Mouse (Mus musculus): ENCODE results near the gene Ckb. TPM values are rescaled to one million over a fixed set of nuclear protein-coding genes. Genes with fewer than 3 reads are reported as not detected.

The Ckb gene
- total and polyA plus RNA-seq, 3 experiments, result 0.54 to 3.7 TPM; not detected in 1

- TF ChIP-seq BHLHE40 (IDR thresholded peaks at IDR 0.05; ENCODE audit: low read depth, low read length) (no peak), TBP (conservative IDR thresholded peaks at IDR 0.05; ENCODE audit: low read depth, low read length) (no peak), PAX5 (IDR thresholded peaks at IDR 0.05; ENCODE audit: low read length) (no peak), HCFC1 (IDR thresholded peaks at IDR 0.05; ENCODE audit: low read depth, low read length) (peak; percentile 49; the same call in 1 of the 2 replicates), USF1 (IDR thresholded peaks at IDR 0.05; ENCODE audit: low read depth, low read length) (no peak), NRF1 (IDR thresholded peaks at IDR 0.05; ENCODE audit: low read depth, low read length) (peak; percentile 62), POLR2A (IDR thresholded peaks at IDR 0.05; ENCODE audit: low read depth, low read length) (no peak), MAZ (IDR thresholded peaks at IDR 0.05; ENCODE audit: low read depth, low read length) (no peak), TCF12 (IDR thresholded peaks at IDR 0.05; ENCODE audit: low read depth, low read length) (peak; percentile 79), ETS1 (conservative IDR thresholded peaks at IDR 0.05; ENCODE audit: low read depth, low read length) (no peak), CHD1 (IDR thresholded peaks at IDR 0.05; ENCODE audit: low read depth, low read length) (no peak)
Observed at GRCm38 (mm10) chr12:111696239-111696638, 24.1 kb upstream of the Ckb start (continued).

GRCm38 (mm10) chr12:111694880-111695804 lies 23.0 kb upstream of the Ckb start:
- H3K4me1 ChIP-seq (ENCODE audit: control insufficient read depth in 1 of 2, insufficient read depth in 2 of 2), result peaks cover 19 to 61% of the 10 kb centered on the region in 2 experiments
- no peaks in the 10 kb centered on the region for H3K36me3 ChIP-seq (replicated peaks in 1 of 2; ENCODE audit: control insufficient read depth in 1 of 2, insufficient read depth in 1 of 2, low read length in 1 of 2)
- no peak for TF ChIP-seq E2F4 (IDR thresholded peaks at IDR 0.05; ENCODE audit: insufficient replicate concordance, low read depth, low read length)
- no peak for TF ChIP-seq ZNF384 (IDR thresholded peaks at IDR 0.05; ENCODE audit: low read depth, low read length)
- no peak overlapping the region for H3K4me3 ChIP-seq (replicated peaks in 1 of 3; ENCODE audit: low read depth in 2 of 3, low read length in 2 of 3, poor library complexity in 1 of 3)
- dilution Hi-C loops (cut with MboI; ENCODE audit: extremely low pct_ligation_motif_present, extremely low pct_unique_long_range_greater_than_20kb, low sequenced_read_pairs), result no loop called here
- H3K9me3 ChIP-seq (replicated peaks; ENCODE audit: low read length), result no peaks in the 10 kb centered on the region
- H3K27me3 ChIP-seq (replicated peaks), result no peaks in the 10 kb centered on the region
- no peak overlapping the region for H3K4me2 ChIP-seq (ENCODE audit: insufficient read depth, low read depth, poor library complexity, severe bottlenecking)
- H3K79me2 ChIP-seq (replicated peaks; ENCODE audit: control insufficient read depth, extremely low read depth, insufficient read depth, poor library complexity, severe bottlenecking), result no peaks in the 10 kb centered on the region
- no peak for DNase-seq (ENCODE audit: extremely low read depth)
- no peak overlapping the region for H3K27ac ChIP-seq (ENCODE audit: insufficient read depth, low read depth)
- H3K9ac ChIP-seq (ENCODE audit: insufficient read depth, low read depth), result no peak overlapping the region
- in situ Hi-C loops (cut with MboI; ENCODE audit: low pct_ligation_motif_present, low pct_unique_long_range_greater_than_20kb, low sequenced_read_pairs), result no loop called here

GRCm38 (mm10) chr12:111694271-111694781 lies 22.2 kb upstream of the Ckb start:
- no peak overlapping the region for H3K4me2 ChIP-seq (ENCODE audit: insufficient read depth, low read depth, poor library complexity, severe bottlenecking)
- H3K79me2 ChIP-seq (replicated peaks; ENCODE audit: control insufficient read depth, extremely low read depth, insufficient read depth, poor library complexity, severe bottlenecking), result no peaks in the 10 kb centered on the region
- H3K4me3 ChIP-seq (replicated peaks in 1 of 3; ENCODE audit: low read depth in 2 of 3, low read length in 2 of 3, poor library complexity in 1 of 3), result no peak overlapping the region
- no peak overlapping the region for H3K27ac ChIP-seq (ENCODE audit: insufficient read depth, low read depth)
- H3K9ac ChIP-seq (ENCODE audit: insufficient read depth, low read depth), result no peak overlapping the region
- H3K4me1 ChIP-seq (ENCODE audit: control insufficient read depth in 1 of 2, insufficient read depth in 2 of 2), result peaks cover 16 to 53% of the 10 kb centered on the region in 2 experiments
- DNase-seq (ENCODE audit: extremely low read depth), result no peak
- H3K9me3 ChIP-seq (replicated peaks; ENCODE audit: low read length), result no peaks in the 10 kb centered on the region
- dilution Hi-C loops (cut with MboI; ENCODE audit: extremely low pct_ligation_motif_present, extremely low pct_unique_long_range_greater_than_20kb, low sequenced_read_pairs) (no loop called here), in situ Hi-C loops (cut with MboI; ENCODE audit: low pct_ligation_motif_present, low pct_unique_long_range_greater_than_20kb, low sequenced_read_pairs) (no loop called here)
- TF ChIP-seq MEF2A (IDR thresholded peaks at IDR 0.05; ENCODE audit: borderline replicate concordance, low read depth, low read length) (no peak), RCOR1 (conservative IDR thresholded peaks at IDR 0.05; ENCODE audit: low read depth, low read length) (no peak), USF1 (IDR thresholded peaks at IDR 0.05; ENCODE audit: low read depth, low read length) (peak; percentile 17; the same call in 1 of the 2 replicates)
- H3K36me3 ChIP-seq (replicated peaks in 1 of 2; ENCODE audit: control insufficient read depth in 1 of 2, insufficient read depth in 1 of 2, low read length in 1 of 2), result no peaks in the 10 kb centered on the region
- H3K27me3 ChIP-seq (replicated peaks), result no peaks in the 10 kb centered on the region

All from CH12.LX (cell line).